Mouse (Mus musculus) c-Kit-negative CD71-positive TER-119-positive erythroid progenitor cells, embryonic 14.5 days (primary cell): ENCODE measurements around the gene Ephb6.

Experiments
- DNase-seq: peaks from one replicate; pipeline ENCODE4 v3.0.0-alpha.2; 2013; ENCODE audit warnings: low read depth, low spot score

Ephb6 gene

DNA sequence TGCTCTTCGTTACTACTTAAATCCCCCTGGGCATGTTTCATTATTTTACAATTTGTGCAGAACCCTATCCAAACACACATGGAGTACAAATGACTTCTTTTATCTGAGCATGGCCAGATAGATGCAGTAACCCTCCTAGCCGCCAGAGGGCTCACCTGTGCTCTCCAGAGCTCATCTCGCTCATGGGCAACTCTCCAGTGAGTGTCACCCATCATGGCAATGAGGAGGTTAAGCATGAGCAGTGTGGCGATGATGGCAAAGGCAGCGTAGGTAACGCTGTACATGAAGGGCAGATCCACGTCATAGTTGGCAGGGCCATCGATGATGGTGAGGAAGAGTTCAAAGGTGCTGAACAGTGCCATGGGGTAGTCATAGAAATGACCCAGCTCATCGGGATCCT, 17.4 kb downstream of the Ephb6 start:
- peak; percentile 35 for DNase-seq

GRCm38 (mm10) chr6:41628180-41628579, 22.9 kb downstream of the Ephb6 start:
- DNase-seq = no peak

- no peak for DNase-seq
Measured at GRCm38 (mm10) chr6:41630791-41631190, 25.5 kb downstream of the Ephb6 start.

GRCm38 (mm10) chr6:41631549-41631948, 26.3 kb downstream of the Ephb6 start:
- no peak for DNase-seq

GRCm38 (mm10) chr6:41635211-41635610, 29.9 kb downstream of the Ephb6 start:
- no peak for DNase-seq

DNA sequence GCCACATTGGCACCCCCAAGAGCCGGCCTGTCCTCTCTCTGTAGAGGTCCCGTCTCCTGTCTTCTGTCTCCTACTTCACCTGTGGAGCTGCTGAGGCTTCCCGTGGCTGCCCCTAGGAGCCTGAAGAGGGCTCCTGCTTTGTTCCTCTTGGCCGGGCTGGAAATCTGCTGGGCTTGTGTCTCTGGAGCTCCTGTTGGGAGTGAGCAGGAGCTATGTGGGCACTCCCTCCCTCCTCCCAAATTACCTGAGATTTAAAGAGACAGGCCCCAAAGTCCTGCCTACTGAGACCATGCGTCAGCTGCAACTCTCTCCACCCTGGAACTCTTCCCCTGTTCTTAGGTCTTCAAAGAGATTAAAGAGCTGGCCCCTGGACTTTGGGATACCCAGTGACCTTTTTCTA, 30.9 kb downstream of the Ephb6 start, which contains the start of gene Trpv6:
TSS of gene Trpv6 (minus strand) at position 228 of the 400 bp plus-strand sequence.
- no peak for DNase-seq

- no peak for DNase-seq
Measured at GRCm38 (mm10) chr6:41637393-41637792, 32.1 kb downstream of the Ephb6 start.

GRCm38 (mm10) chr6:41637927-41638506, 32.7 kb downstream of the Ephb6 start:
- no peak for DNase-seq

DNA sequence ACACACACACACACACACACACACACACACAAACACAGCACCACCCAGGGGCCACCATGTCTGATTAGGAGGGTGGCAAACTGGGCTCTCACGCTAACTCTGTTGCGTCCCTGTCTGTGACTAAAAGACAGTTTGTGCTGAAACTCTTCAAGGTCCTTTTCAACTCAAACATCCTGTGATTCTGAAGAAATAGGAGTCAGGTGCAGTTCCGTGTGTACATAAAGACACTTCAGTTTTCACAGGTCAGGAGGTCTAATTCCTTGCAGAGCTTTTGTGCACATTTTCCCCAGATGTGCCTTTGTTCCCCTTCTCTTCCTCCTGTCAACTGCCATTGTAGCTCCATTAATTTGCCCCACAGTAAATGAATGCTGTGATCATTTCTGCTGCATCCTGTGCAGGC, 35.2 kb downstream of the Ephb6 start:
- no peak for DNase-seq

- no peak for DNase-seq
Measured at GRCm38 (mm10) chr6:41641173-41641866, 36.0 kb downstream of the Ephb6 start.

GRCm38 (mm10) chr6:41642765-41643164, 37.5 kb downstream of the Ephb6 start:
- DNase-seq = no peak

DNA sequence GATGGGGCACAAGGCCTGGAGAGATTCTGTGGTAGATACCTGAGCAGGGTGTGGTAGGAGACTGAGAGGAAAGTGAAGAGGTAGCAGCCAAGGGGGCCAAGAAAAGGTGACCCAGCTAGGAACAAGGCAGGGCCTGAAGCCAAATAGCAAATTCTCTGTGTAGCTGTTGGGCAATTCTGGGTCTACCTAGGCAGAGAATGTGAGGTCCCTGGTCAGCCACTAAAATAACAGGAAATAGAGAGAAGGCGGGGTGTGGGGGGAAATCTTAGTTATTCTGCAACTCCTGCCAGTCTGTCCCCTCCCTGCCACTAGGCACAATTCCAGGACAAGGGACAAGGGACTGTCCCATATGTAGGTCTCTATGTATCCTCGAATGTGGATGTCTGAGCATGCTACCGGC, 37.9 kb downstream of the Ephb6 start:
- no peak for DNase-seq

GRCm38 (mm10) chr6:41646220-41646619, 40.9 kb downstream of the Ephb6 start:
- no peak for DNase-seq

- DNase-seq = no peak
Measured at GRCm38 (mm10) chr6:41646672-41647071, 41.4 kb downstream of the Ephb6 start.

DNA sequence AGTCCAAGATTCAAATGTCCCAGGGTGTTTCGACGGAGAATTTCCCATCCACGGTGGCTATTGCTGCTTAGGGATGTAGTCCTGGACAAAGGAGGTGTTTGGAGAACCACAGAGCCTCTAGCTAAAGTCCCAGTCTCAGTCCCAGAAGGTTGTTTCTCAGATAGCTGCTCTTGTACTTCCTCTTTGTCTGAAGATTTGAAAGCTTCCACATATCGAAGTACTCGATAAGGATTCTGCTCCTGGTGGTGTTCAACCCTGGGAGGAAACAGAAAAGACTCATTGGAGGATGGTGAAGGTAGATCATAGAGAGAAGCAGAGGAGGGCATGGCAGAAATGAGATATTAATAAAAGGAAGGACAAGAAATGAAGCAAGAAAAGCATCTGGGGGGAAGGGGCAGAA, 47.9 kb downstream of the Ephb6 start:
- no peak for DNase-seq

- DNase-seq = no peak
Measured at GRCm38 (mm10) chr6:41654648-41655047, 49.4 kb downstream of the Ephb6 start.

- no peak for DNase-seq
Measured at GRCm38 (mm10) chr6:41658487-41658886, 53.2 kb downstream of the Ephb6 start.

DNA sequence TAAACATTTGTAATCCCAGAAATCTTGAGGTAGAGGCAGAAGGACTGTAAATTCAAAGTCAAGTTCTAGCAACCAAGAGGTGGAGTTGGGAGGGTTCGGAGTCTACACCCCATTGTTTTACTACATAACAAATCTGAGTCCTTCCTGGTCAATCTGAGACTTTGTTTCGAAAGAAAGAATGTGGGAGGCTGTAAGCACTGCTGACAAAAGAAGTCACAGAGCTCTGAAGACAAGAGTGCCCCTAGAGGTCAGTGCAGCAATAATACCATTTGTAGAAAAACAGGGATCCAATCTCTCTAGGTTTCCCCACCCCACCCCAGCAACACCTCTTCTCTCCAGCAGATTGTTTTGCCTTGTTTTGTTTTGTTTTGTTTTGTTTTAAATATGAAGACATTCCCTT, 57.0 kb downstream of the Ephb6 start:
- DNase-seq = no peak
